Mouse (Mus musculus): ENCODE data around the gene Jchain. TPM values are rescaled to one million over a fixed set of nuclear protein-coding genes. Genes with fewer than 3 reads are reported as not detected.

Gene Jchain
- polyA plus RNA-seq, 1 experiment from 2014 or later, result 0.11 TPM

DNA sequence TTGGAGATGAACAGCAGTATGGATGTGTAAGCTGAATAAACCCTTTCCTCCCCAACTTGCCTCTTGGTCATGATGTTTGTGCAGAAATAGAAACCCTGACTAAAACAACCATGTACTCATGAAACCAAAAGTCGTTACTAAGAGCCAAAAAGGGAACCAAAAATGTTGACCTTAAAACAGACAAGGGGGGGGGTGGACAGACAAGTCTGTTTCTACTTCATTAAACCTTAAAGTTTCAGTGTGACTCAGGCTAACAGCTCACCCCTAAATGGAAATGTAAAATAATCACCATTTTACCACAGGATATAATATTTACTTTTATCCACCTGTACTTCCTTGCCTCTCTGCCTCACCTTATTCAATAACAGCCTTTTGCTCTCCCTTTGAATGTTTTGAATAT is 19.1 kb downstream of the Jchain start:
- Histone ChIP-seq H3K9ac (ENCODE audit: low read length) (no peak overlapping the region), H3K9me3 (ENCODE audit: control insufficient read depth, low read length) (no peaks in the 10 kb centered on the region), H3K4me3 (ENCODE audit: control insufficient read depth in 1 of 2, insufficient read depth in 1 of 2, low read depth in 1 of 2, low read length in 2 of 2) (no peak overlapping the region), H3K4me1 (ENCODE audit: control insufficient read depth in 2 of 2, insufficient read depth in 2 of 2, low read length in 2 of 2) (no peaks in the 10 kb centered on the region), H3K27ac (replicated peaks in 1 of 2; ENCODE audit: control insufficient read depth in 1 of 2, insufficient read depth in 1 of 2, low read depth in 2 of 2, low read length in 2 of 2) (no peak overlapping the region), H3K4me2 (ENCODE audit: low read length) (no peak overlapping the region), H3K27me3 (ENCODE audit: control insufficient read depth, insufficient read depth, low read length) (no peaks in the 10 kb centered on the region), H3K36me3 (ENCODE audit: control insufficient read depth, insufficient read depth, low read length) (no peaks in the 10 kb centered on the region)
- ATAC-seq (ENCODE audit: insufficient number of reproducible peaks, insufficient read depth, low FRiP score, low read depth), result no peak
- WGBS, result 73% methylated on average over 1 of the region's 1 CpGs

DNA sequence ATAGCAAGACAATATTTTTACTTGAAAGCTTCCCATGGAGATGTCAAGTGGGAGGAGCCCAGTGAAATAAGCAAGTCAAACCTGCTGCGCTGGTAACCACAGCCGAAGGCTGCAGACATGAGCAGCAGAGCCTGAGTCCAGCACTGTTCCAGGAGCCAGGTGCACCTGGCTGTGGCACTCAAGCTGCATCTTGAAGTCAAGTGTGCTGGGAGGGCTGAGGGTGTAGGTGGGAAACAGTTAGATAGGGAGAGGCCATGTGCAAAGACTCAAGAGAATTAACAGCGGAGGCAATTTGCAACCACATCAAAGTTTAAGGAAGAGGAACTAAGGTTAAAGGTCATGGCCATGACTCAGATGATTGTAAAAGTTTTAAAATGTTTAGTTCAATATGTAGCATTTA is 27.9 kb downstream of the Jchain start:
- Histone ChIP-seq H3K27ac (replicated peaks in 1 of 2; ENCODE audit: control insufficient read depth in 1 of 2, insufficient read depth in 1 of 2, low read depth in 2 of 2, low read length in 2 of 2) (no peak overlapping the region), H3K4me1 (ENCODE audit: control insufficient read depth in 2 of 2, insufficient read depth in 2 of 2, low read length in 2 of 2) (no peaks in the 10 kb centered on the region), H3K4me2 (ENCODE audit: low read length) (no peak overlapping the region), H3K4me3 (ENCODE audit: control insufficient read depth in 1 of 2, insufficient read depth in 1 of 2, low read depth in 1 of 2, low read length in 2 of 2) (no peak overlapping the region), H3K9ac (ENCODE audit: low read length) (no peak overlapping the region), H3K9me3 (ENCODE audit: control insufficient read depth, low read length) (no peaks in the 10 kb centered on the region), H3K27me3 (ENCODE audit: control insufficient read depth, insufficient read depth, low read length) (no peaks in the 10 kb centered on the region), H3K36me3 (ENCODE audit: control insufficient read depth, insufficient read depth, low read length) (no peaks in the 10 kb centered on the region)
- no peak for ATAC-seq (ENCODE audit: insufficient number of reproducible peaks, insufficient read depth, low FRiP score, low read depth)
- WGBS, result 80% methylated on average over 3 of the region's 3 CpGs

DNA sequence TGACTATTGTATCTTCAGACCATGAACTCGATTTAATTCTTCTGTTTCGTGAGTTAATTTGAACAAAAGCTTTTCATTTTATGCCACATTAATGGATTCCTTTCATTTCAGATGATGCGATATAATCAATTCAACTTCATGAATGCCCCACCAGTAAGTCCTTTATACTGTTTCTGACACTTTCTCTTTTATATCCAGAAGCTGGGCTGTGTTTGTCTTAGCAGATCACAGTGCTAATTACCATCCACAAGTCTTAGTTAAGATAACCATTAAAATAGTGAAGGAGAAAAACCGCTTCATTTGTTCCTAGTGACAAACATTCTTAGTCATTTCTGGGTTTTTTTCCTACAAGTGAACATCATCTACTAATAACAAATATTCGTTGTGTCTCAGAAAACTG is 36.6 kb downstream of the Jchain start:
- no peak overlapping the region for H3K27ac ChIP-seq (replicated peaks in 1 of 2; ENCODE audit: control insufficient read depth in 1 of 2, insufficient read depth in 1 of 2, low read depth in 2 of 2, low read length in 2 of 2)
- WGBS, result 82% methylated on average over 5 of the region's 5 CpGs
- no peaks in the 10 kb centered on the region for H3K36me3 ChIP-seq (ENCODE audit: control insufficient read depth, insufficient read depth, low read length)
- no peak overlapping the region for H3K9ac ChIP-seq (ENCODE audit: low read length)
- no peak for ATAC-seq (ENCODE audit: insufficient number of reproducible peaks, insufficient read depth, low FRiP score, low read depth)
- H3K4me3 ChIP-seq (ENCODE audit: control insufficient read depth in 1 of 2, insufficient read depth in 1 of 2, low read depth in 1 of 2, low read length in 2 of 2), result no peak overlapping the region
- H3K9me3 ChIP-seq (ENCODE audit: control insufficient read depth, low read length), result no peaks in the 10 kb centered on the region
- H3K27me3 ChIP-seq (ENCODE audit: control insufficient read depth, insufficient read depth, low read length), result no peaks in the 10 kb centered on the region
- H3K4me2 ChIP-seq (ENCODE audit: low read length), result no peak overlapping the region
- no peaks in the 10 kb centered on the region for H3K4me1 ChIP-seq (ENCODE audit: control insufficient read depth in 2 of 2, insufficient read depth in 2 of 2, low read length in 2 of 2)

DNA sequence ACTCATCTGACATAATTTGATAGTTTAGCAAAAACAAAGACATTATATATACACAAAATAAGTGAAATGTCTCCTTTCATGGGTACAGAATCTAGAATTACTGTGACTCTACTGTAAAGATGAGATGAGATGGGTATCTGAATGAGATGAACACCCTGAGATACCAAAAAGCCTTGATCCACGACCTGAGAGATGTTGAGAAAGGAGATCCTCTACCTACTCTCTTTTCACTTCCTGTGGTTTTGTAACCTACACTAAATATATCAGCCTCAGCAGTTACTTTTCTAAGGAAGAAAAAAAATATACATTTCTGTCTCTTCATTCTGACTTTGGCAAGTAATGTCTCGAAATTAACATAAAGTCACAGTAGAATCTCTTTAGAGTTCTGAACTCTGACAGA is 38.7 kb downstream of the Jchain start:
- no peaks in the 10 kb centered on the region for H3K4me1 ChIP-seq (ENCODE audit: control insufficient read depth in 2 of 2, insufficient read depth in 2 of 2, low read length in 2 of 2)
- 65% methylated on average over 2 of the region's 2 CpGs for WGBS
- no peak overlapping the region for H3K9ac ChIP-seq (ENCODE audit: low read length)
- no peaks in the 10 kb centered on the region for H3K27me3 ChIP-seq (ENCODE audit: control insufficient read depth, insufficient read depth, low read length)
- H3K36me3 ChIP-seq (ENCODE audit: control insufficient read depth, insufficient read depth, low read length), result no peaks in the 10 kb centered on the region
- H3K27ac ChIP-seq (replicated peaks in 1 of 2; ENCODE audit: control insufficient read depth in 1 of 2, insufficient read depth in 1 of 2, low read depth in 2 of 2, low read length in 2 of 2), result no peak overlapping the region
- no peak overlapping the region for H3K4me3 ChIP-seq (ENCODE audit: control insufficient read depth in 1 of 2, insufficient read depth in 1 of 2, low read depth in 1 of 2, low read length in 2 of 2)
- no peak overlapping the region for H3K4me2 ChIP-seq (ENCODE audit: low read length)
- ATAC-seq (ENCODE audit: insufficient number of reproducible peaks, insufficient read depth, low FRiP score, low read depth), result no peak
- no peaks in the 10 kb centered on the region for H3K9me3 ChIP-seq (ENCODE audit: control insufficient read depth, low read length)

DNA sequence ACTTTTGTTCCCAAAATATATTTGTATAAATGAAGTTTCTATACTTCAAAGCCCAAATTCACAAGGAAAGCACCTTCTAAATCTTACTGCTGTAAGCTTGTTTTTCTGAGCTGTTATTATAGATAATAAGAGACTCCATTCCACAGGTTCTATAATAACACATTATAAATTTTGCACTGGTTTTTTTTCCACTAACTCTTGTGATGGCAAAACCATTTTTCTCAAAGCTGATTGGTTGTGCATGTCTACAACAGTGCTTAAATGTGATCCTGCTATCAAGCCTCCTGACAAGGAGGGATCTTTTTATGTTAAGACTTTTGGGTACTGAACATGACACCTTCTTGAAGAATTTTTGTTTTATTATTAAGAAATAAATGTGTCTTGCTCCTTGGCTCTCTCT is 40.0 kb downstream of the Jchain start, which contains the start of gene Enam:
Gene Enam (plus strand): TSS at position 301 of the 400 bp plus-strand sequence.
- no peak within 1 kb of the TSS for H3K27ac ChIP-seq (replicated peaks in 1 of 2; ENCODE audit: control insufficient read depth in 1 of 2, insufficient read depth in 1 of 2, low read depth in 2 of 2, low read length in 2 of 2)
- no peak within 1 kb of the TSS for H3K4me3 ChIP-seq (ENCODE audit: control insufficient read depth in 1 of 2, insufficient read depth in 1 of 2, low read depth in 1 of 2, low read length in 2 of 2)
- H3K4me1 ChIP-seq (ENCODE audit: control insufficient read depth in 2 of 2, insufficient read depth in 2 of 2, low read length in 2 of 2), result no peaks in the 10 kb centered on the region
- no peak within 1 kb of the TSS for H3K9ac ChIP-seq (ENCODE audit: low read length)
- H3K9me3 ChIP-seq (ENCODE audit: control insufficient read depth, low read length), result no peaks in the 10 kb centered on the region
- no peaks in the 10 kb centered on the region for H3K36me3 ChIP-seq (ENCODE audit: control insufficient read depth, insufficient read depth, low read length)
- ATAC-seq (ENCODE audit: insufficient number of reproducible peaks, insufficient read depth, low FRiP score, low read depth), result no peak
- H3K27me3 ChIP-seq (ENCODE audit: control insufficient read depth, insufficient read depth, low read length), result no peaks in the 10 kb centered on the region
- H3K4me2 ChIP-seq (ENCODE audit: low read length), result no peak within 1 kb of the TSS

Other genes starting within 250 kb of the Jchain start
- not detected in 2 replicates for gene Prol1, start 210.6 kb downstream of the Jchain start, polyA plus RNA-seq (2014; fragmentation: Nextera tagmentation; extraction: Ambion mirVana)
- not detected in 2 replicates for gene Amtn, start 151.8 kb downstream of the Jchain start, polyA plus RNA-seq (2014; fragmentation: Nextera tagmentation; extraction: Ambion mirVana)
- not detected in 2 replicates for gene Ambn, start 71.9 kb downstream of the Jchain start, polyA plus RNA-seq (2014; fragmentation: Nextera tagmentation; extraction: Ambion mirVana)
- gene Enam, start 39.9 kb downstream of the Jchain start, polyA plus RNA-seq (2014; fragmentation: Nextera tagmentation; extraction: Ambion mirVana), result not detected in 2 replicates
- 42.0 and 42.3 TPM in 2 replicates for gene Utp3, start 26.6 kb upstream of the Jchain start, polyA plus RNA-seq (2014; fragmentation: Nextera tagmentation; extraction: Ambion mirVana)
- 15.6 and 16.5 TPM in 2 replicates for gene Rufy3, start 37.1 kb upstream of the Jchain start, polyA plus RNA-seq (2014; fragmentation: Nextera tagmentation; extraction: Ambion mirVana)
- 93.9 and 95.3 TPM in 2 replicates for gene Grsf1, start 148.3 kb upstream of the Jchain start, polyA plus RNA-seq (2014; fragmentation: Nextera tagmentation; extraction: Ambion mirVana)
- 29.2 and 31.0 TPM in 2 replicates for gene Mob1b, start 193.0 kb upstream of the Jchain start, polyA plus RNA-seq (2014; fragmentation: Nextera tagmentation; extraction: Ambion mirVana)
- 34.8 and 37.4 TPM in 2 replicates for gene Dck, start 237.1 kb upstream of the Jchain start, polyA plus RNA-seq (2014; fragmentation: Nextera tagmentation; extraction: Ambion mirVana)